Mouse (Mus musculus): ENCODE measurements around the gene Cox15. TPM values are rescaled to one million over a fixed set of nuclear protein-coding genes. Genes with fewer than 3 reads are reported as not detected.
A peak's percentile ranks its signal among the peaks of the same experiment; 100 is the strongest.

Cox15 gene
- polyA plus RNA-seq, 1 experiment from 2014 or later, result 12.9 TPM

GRCm38 (mm10) chr19:43754237-43754636 is 1.4 kb upstream of the Cox15 start:
- Histone ChIP-seq H3K9me3 (no peaks in the 10 kb centered on the region), H3K4me1 (replicated peaks) (peaks cover 19% of the 10 kb centered on the region), H3K27ac (replicated peaks) (no peak overlapping the region), H3K4me3 (no peak overlapping the region), H3K9ac (no peak overlapping the region), H3K4me2 (no peak overlapping the region), H3K36me3 (peaks cover 3% of the 10 kb centered on the region; the same call in 1 of the 2 replicates), H3K27me3 (no peaks in the 10 kb centered on the region)
- ATAC-seq (ENCODE audit: low FRiP score, low read depth), result no peak
- WGBS, result 81% methylated on average over 2 of the region's 2 CpGs

- WGBS, result 1% methylated on average over 20 of the region's 24 CpGs
- ATAC-seq (ENCODE audit: low FRiP score, low read depth), result peak; percentile 88; the same call in 1 of the 2 replicates
- peak overlapping the region; percentile 80 for H3K4me3 ChIP-seq
- peak overlapping the region; percentile 84 for H3K9ac ChIP-seq
- no peaks in the 10 kb centered on the region for H3K9me3 ChIP-seq
- H3K4me1 ChIP-seq (replicated peaks), result peaks cover 19% of the 10 kb centered on the region
- H3K27me3 ChIP-seq, result no peaks in the 10 kb centered on the region
- peak overlapping the region; percentile 95 for H3K27ac ChIP-seq (replicated peaks)
- peaks cover 11% of the 10 kb centered on the region for H3K36me3 ChIP-seq
- H3K4me2 ChIP-seq, result peak overlapping the region; percentile 64
These were observed 531 bp upstream of the Cox15 start for GRCm38 (mm10) chr19:43753226-43753835.

GRCm38 (mm10) chr19:43750008-43750407 is 2.8 kb downstream of the Cox15 start:
- no peak overlapping the region for H3K9ac ChIP-seq
- H3K9me3 ChIP-seq, result no peaks in the 10 kb centered on the region
- no peak overlapping the region for H3K4me3 ChIP-seq
- no peak for ATAC-seq (ENCODE audit: low FRiP score, low read depth)
- no peak overlapping the region for H3K27ac ChIP-seq (replicated peaks)
- no peaks in the 10 kb centered on the region for H3K27me3 ChIP-seq
- H3K36me3 ChIP-seq, result peaks cover 39% of the 10 kb centered on the region
- peaks cover 19% of the 10 kb centered on the region for H3K4me1 ChIP-seq (replicated peaks)
- no peak overlapping the region for H3K4me2 ChIP-seq
- WGBS, result 96% methylated on average over 2 of the region's 2 CpGs

- Histone ChIP-seq H3K27me3 (no peaks in the 10 kb centered on the region), H3K4me3 (no peak overlapping the region), H3K4me1 (replicated peaks) (peaks cover 13% of the 10 kb centered on the region), H3K36me3 (peaks cover 54% of the 10 kb centered on the region), H3K9me3 (no peaks in the 10 kb centered on the region), H3K27ac (replicated peaks) (no peak overlapping the region), H3K4me2 (no peak overlapping the region), H3K9ac (no peak overlapping the region)
- no peak for ATAC-seq (ENCODE audit: low FRiP score, low read depth)
- WGBS, result 94% methylated on average over 4 of the region's 4 CpGs
These were observed 4.9 kb downstream of the Cox15 start for GRCm38 (mm10) chr19:43747877-43748276.

GRCm38 (mm10) chr19:43745740-43746139 is 7.1 kb downstream of the Cox15 start:
- 97% methylated on average over 3 of the region's 3 CpGs for WGBS
- no peaks in the 10 kb centered on the region for H3K9me3 ChIP-seq
- H3K4me2 ChIP-seq, result no peak overlapping the region
- H3K27me3 ChIP-seq, result no peaks in the 10 kb centered on the region
- peaks cover 70% of the 10 kb centered on the region for H3K36me3 ChIP-seq
- ATAC-seq (ENCODE audit: low FRiP score, low read depth), result no peak
- no peaks in the 10 kb centered on the region for H3K4me1 ChIP-seq (replicated peaks)
- no peak overlapping the region for H3K9ac ChIP-seq
- H3K27ac ChIP-seq (replicated peaks), result no peak overlapping the region
- no peak overlapping the region for H3K4me3 ChIP-seq

GRCm38 (mm10) chr19:43743401-43743800 is 9.4 kb downstream of the Cox15 start:
- H3K27me3 ChIP-seq, result no peaks in the 10 kb centered on the region
- no peak overlapping the region for H3K4me3 ChIP-seq
- H3K4me2 ChIP-seq, result no peak overlapping the region
- ATAC-seq (ENCODE audit: low FRiP score, low read depth), result no peak
- no peak overlapping the region for H3K9ac ChIP-seq
- H3K36me3 ChIP-seq, result peaks cover 72% of the 10 kb centered on the region
- H3K9me3 ChIP-seq, result no peaks in the 10 kb centered on the region
- H3K27ac ChIP-seq (replicated peaks), result no peak overlapping the region
- WGBS, result 95% methylated on average over 7 of the region's 7 CpGs
- no peaks in the 10 kb centered on the region for H3K4me1 ChIP-seq (replicated peaks)

GRCm38 (mm10) chr19:43738409-43738808 is 14.4 kb downstream of the Cox15 start:
- ATAC-seq (ENCODE audit: low FRiP score, low read depth), result no peak
- no peak overlapping the region for H3K4me2 ChIP-seq

GRCm38 (mm10) chr19:43731157-43731556 is 21.6 kb downstream of the Cox15 start:
- Histone ChIP-seq H3K27ac (replicated peaks) (no peak overlapping the region), H3K4me2 (no peak overlapping the region), H3K4me3 (no peak overlapping the region), H3K9ac (no peak overlapping the region), H3K4me1 (replicated peaks) (no peaks in the 10 kb centered on the region), H3K9me3 (no peaks in the 10 kb centered on the region), H3K27me3 (no peaks in the 10 kb centered on the region), H3K36me3 (peaks cover 45% of the 10 kb centered on the region)
- WGBS, result 69% methylated on average over 7 of the region's 7 CpGs
- ATAC-seq (ENCODE audit: low FRiP score, low read depth), result no peak

More at GRCm38 (mm10) chr19:43738409-43738808, 14.4 kb downstream of the Cox15 start:
- Histone ChIP-seq H3K9ac (no peak overlapping the region), H3K4me1 (replicated peaks) (no peaks in the 10 kb centered on the region), H3K4me3 (no peak overlapping the region), H3K9me3 (no peaks in the 10 kb centered on the region), H3K36me3 (peaks cover 70% of the 10 kb centered on the region), H3K27ac (replicated peaks) (no peak overlapping the region), H3K27me3 (no peaks in the 10 kb centered on the region)
- 93% methylated on average over 10 of the region's 10 CpGs for WGBS

GRCm38 (mm10) chr19:43730037-43730428 is 22.8 kb downstream of the Cox15 start:
- ATAC-seq (ENCODE audit: low FRiP score, low read depth), result no peak
- Histone ChIP-seq H3K4me1 (replicated peaks) (no peaks in the 10 kb centered on the region), H3K27me3 (no peaks in the 10 kb centered on the region), H3K4me3 (no peak overlapping the region), H3K36me3 (peaks cover 50% of the 10 kb centered on the region), H3K9me3 (no peaks in the 10 kb centered on the region), H3K27ac (replicated peaks) (no peak overlapping the region), H3K4me2 (peak overlapping the region; percentile 42), H3K9ac (no peak overlapping the region)
- 32% methylated on average over 8 of the region's 8 CpGs for WGBS

- H3K4me2 ChIP-seq, result peak overlapping the region; percentile 42
- peak; percentile 38; the same call in 1 of the 2 replicates for ATAC-seq (ENCODE audit: low FRiP score, low read depth)
- H3K4me3 ChIP-seq, result peak overlapping the region; percentile 16; the same call in 1 of the 2 replicates
- WGBS, result 46% methylated on average over 22 of the region's 22 CpGs
- peaks cover 47% of the 10 kb centered on the region for H3K36me3 ChIP-seq
- no peak overlapping the region for H3K27ac ChIP-seq (replicated peaks)
- no peaks in the 10 kb centered on the region for H3K4me1 ChIP-seq (replicated peaks)
- no peaks in the 10 kb centered on the region for H3K9me3 ChIP-seq
- no peaks in the 10 kb centered on the region for H3K27me3 ChIP-seq
- no peak overlapping the region for H3K9ac ChIP-seq
These were observed 23.3 kb downstream of the Cox15 start for GRCm38 (mm10) chr19:43729296-43730036.

GRCm38 (mm10) chr19:43726510-43727146 is 26.2 kb downstream of the Cox15 start:
- Histone ChIP-seq H3K4me2 (no peak overlapping the region), H3K27me3 (no peaks in the 10 kb centered on the region), H3K4me3 (no peak overlapping the region), H3K36me3 (peaks cover 41% of the 10 kb centered on the region), H3K9ac (no peak overlapping the region), H3K27ac (replicated peaks) (no peak overlapping the region), H3K9me3 (no peaks in the 10 kb centered on the region), H3K4me1 (replicated peaks) (no peaks in the 10 kb centered on the region)
- ATAC-seq (ENCODE audit: low FRiP score, low read depth), result no peak
- 72% methylated on average over 15 of the region's 15 CpGs for WGBS

- H3K27ac ChIP-seq (replicated peaks), result no peak overlapping the region
- H3K4me1 ChIP-seq (replicated peaks), result no peaks in the 10 kb centered on the region
- peaks cover 47% of the 10 kb centered on the region for H3K36me3 ChIP-seq
- 85% methylated on average over 7 of the region's 7 CpGs for WGBS
- no peak overlapping the region for H3K4me3 ChIP-seq
- no peaks in the 10 kb centered on the region for H3K9me3 ChIP-seq
- no peak for ATAC-seq (ENCODE audit: low FRiP score, low read depth)
- H3K4me2 ChIP-seq, result no peak overlapping the region
- no peak overlapping the region for H3K9ac ChIP-seq
- H3K27me3 ChIP-seq, result no peaks in the 10 kb centered on the region
These were observed 28.0 kb downstream of the Cox15 start for GRCm38 (mm10) chr19:43724821-43725220.
